Mouse (Mus musculus) urinary bladder, adult 18-20 months (tissue): ENCODE results near the gene Thg1l.

ENCODE experiments used
- DNase-seq, 2 experiments: peaks; one replicate each; pipeline ENCODE4 v3.0.0; 2022; ENCODE audit warnings: low spot score in 2 of 2, mixed read lengths in 2 of 2

Thg1l gene

DNA sequence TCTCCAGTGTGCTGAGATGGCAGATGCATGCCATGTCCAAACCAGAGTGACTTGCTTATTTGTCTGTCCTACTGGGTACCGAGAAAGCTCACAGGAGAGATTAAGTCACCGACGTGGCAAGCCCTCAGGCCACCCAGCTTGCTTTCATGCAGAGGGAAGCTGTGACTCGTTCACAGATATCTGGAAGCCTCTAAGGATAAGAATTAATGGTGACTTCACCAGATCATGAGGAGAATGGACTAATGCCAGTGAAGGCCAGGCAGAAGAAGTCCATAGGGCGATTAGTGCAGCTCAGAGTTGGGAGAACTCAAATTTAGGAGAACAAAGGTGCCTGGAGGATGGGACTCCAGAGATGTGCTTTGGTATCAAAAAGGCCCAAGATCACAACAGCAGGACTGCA, 27.8 kb downstream of the Thg1l start:
- no peak for DNase-seq

DNA sequence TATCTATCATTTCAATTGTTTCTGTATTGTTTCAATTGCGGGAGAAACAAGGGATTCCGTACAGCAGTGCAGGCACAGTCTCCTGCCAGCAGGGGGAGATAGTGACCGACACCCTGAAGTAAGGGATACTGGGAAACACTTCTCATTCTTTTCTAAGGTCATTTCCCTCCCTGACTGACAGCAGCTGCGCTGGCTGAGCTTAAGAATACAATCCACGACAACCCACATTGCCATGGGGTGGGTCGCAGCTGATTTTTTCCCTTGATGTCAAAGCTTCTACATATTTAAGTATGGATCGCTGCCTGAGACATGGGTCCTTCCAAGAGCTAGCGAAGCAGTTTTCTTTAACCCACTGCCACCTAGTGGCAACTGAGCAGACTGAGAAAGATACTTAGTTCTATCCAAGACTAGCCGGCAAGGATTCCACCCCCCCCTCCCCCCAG, 28.6 kb downstream of the Thg1l start:
- peak; percentile 43 to 60 for DNase-seq

DNA sequence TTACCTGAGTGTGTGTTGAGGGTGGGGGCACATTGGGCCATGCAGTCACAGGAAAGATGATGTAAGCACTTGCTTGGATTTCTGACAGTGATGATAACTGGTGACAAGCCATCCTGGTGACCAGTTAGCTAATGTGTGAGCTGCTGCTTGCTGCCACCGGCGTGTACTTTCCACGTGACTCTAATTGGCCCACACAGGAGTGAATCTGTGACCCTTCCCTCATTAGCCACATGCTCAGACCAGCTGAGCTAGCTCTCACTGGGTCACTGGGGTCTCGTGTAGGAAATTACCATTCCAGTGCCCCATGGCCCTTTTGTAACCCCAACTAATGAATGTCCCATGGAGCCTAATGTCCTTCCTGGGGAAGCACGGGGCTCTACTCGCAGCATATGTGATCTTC, 29.9 kb downstream of the Thg1l start:
- DNase-seq, result no peak

DNA sequence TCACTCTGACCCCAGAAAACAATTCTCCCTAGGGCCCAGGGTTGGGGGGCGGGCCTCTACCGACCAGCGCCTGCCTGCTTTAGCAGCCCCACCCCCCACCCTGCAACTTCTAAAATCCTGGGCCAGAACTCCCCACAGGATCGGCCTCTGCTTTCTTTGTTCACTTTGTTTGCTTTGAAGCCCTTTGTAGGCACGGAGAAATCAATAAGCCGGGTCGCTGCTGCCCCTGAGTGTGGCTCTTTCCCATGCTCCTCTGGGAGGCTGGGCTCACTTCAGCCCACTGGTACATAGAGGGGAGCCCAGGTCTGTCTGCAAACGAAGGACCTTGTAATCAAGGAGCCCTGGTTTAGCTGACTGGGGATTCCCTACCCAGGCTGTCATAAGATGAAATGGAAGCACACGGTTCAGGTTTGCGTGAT, 33.8 kb downstream of the Thg1l start:
- DNase-seq, result no peak

DNA sequence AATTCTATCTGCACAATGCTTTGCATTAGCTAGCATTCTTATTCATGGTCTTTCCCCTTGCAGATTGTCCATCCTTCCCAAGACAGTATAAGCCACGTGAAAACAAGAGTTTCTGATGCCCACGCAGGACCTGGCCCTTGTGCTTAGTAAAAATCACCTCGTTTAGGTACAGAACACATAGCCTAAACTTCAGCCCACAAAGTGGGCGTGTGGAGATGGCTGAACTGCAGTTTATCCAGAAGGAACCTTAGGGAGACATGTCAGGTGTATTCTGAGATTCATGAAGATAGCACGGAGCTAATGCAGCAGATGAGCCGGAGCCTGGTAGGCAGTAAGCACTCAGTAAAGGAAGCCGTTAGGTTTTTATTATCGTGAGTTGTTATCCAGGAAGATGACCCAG, 34.3 kb downstream of the Thg1l start:
- DNase-seq, result no peak

DNA sequence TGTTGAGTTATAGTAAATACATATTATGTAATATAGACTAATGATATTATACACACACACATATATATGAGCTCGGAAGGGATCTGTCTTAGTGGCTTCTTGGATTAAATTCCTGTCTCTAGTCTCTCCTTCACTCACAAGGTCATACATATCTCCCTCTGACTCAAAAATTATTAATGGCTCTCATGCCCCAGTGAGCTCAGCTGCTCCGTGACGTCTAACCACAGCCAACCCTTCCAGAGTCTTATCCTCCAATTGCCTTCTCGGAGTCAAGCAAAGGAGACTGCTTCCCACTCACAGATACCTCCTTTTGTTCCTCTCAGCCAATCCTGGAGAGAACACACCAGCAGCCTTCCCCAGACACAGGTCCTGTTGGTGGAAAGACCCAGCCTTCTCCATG, 36.5 kb downstream of the Thg1l start:
- DNase-seq, result no peak

DNA sequence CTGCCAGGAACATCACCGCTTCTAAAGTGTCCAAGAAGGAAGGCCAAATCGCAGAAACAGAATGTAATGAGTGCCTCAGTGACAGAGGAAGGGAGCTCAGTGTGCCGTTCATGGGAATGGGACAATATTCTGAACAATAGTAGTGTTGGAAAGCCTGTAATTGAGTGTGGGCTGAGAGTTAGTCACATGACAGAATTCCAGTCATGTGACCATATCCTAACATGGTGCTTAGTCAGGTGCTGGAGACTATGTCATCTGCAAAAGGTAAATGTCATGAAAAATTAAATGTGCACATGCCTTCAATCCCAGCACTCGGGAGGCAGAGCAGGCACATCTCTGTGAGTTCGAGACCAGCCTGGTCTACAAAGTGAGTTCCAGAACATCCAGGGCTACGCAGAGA, 37.3 kb downstream of the Thg1l start:
- DNase-seq, result no peak

DNA sequence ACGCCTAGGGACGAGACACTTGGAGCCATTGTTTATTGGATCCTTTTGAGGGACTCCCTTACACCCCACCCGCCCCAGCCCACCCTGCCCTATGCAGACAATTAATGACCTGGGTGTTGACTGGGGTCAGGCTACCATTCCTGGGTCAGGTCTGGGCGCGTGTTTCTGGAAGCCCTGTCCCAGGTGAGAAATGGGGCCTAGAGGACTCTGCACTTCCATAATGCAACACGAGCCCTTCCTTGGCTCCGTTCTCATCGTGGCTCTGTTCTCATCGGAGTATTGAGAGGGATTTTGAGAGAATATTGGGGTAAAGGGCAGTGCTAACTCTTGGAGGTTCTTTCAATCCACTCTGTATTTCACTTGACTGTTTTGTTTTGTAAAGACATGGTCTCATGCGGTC, 39.1 kb downstream of the Thg1l start:
- no peak for DNase-seq

DNA sequence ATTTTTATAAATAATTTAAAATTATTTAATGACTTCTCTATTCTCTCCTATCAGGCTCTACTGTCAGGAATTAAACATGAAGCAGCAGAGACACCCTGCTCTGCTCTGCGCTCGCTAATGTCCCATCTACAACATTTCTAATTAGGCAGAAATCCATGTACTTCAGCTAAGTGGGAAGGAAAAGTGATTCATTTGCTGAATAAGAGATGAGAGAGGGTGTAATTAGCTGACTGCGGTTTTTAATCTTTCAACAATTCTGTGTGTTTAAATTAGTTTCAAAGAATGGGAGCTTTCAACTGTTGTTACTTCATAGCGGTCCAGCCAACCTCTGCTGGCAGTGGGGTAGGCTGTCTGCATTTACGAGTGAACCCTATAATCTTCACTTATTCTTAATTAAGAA, 44.6 kb downstream of the Thg1l start:
- DNase-seq, result no peak

DNA sequence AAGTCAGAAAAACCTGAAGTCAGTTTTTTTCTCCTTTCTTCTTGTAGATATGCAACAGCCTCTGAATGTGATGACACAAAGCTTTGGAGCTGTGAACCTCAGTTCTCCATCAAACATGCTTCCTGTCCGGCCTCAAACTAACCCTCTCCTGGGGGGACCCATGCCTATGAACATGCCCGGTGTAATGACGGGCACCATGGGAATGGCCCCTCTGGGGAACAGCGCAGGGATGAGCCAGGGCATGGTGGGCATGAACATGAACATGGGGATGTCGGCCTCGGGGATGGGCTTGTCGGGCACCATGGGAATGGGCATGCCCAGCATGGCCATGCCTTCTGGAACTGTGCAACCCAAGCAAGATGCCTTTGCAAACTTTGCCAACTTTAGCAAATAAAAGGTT, 46.4 kb downstream of the Thg1l start:
- no peak for DNase-seq

DNA sequence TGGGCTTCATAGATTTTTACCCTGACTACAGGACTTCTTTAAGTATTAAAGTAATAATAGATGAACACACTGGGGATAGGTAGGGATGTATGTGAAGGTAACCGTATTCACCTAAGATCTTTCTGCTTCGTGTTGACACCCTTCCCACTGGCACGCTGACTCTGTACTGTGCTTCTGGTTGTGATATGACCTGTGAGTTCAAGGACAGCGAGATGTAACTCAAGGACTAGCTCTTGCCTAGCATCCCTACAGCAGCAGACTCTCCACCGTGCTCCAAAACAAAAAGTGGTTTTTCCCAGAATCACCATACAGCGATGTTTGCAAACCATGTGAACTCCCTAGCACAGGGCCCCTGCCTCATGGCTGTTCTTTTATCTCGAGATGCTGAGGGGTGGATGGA, 47.2 kb downstream of the Thg1l start:
- DNase-seq, result no peak

DNA sequence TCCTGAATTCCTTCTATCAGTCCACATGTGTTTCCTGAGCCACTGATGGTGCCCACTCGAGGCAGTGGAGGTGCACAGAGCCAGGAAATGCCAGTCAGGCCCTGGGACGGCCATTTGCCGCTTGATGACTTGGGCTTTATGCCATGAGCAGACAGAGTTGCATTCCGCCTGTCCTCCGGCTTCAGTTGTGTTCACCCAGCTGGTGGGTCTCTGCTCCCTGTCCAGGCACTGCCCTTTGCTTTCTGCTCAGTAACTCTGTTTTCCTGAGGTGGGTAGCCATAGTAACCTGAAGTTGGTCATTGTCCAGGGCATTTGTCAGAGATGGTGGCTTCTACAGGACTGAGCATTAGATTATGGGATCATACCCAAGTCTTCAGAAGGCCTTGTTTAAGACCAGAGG, 48.0 kb downstream of the Thg1l start:
- no peak for DNase-seq

DNA sequence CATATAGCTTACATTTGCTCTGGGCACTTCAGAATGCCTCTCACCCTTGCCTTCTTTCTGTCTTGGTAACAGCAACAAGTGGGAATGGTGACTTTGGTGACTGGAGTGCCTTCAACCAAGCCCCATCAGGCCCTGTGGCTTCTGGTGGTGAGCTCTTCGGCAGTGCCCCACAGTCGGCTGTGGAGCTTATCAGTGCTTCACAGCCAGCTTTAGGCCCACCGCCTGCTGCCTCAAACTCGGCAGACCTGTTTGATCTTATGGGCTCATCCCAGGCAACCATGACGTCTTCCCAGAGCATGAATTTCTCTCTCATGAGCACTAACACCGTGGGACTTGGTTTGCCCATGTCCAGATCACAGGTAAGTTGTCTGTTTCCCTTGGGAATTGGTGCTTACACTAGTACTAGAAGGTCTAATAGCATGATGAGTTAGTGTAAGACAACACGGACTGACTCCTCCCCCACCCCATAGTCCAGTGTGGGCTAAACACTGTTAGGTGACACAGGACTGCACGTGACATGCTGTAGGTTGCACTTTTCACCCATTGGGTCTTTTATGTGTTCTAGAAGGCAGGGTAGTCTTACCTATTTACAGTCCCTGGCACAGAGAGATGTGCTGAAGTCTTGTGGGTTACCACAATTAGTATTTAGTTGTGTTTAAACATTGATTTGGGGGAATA, 49.0 kb downstream of the Thg1l start:
- DNase-seq, result no peak

DNA sequence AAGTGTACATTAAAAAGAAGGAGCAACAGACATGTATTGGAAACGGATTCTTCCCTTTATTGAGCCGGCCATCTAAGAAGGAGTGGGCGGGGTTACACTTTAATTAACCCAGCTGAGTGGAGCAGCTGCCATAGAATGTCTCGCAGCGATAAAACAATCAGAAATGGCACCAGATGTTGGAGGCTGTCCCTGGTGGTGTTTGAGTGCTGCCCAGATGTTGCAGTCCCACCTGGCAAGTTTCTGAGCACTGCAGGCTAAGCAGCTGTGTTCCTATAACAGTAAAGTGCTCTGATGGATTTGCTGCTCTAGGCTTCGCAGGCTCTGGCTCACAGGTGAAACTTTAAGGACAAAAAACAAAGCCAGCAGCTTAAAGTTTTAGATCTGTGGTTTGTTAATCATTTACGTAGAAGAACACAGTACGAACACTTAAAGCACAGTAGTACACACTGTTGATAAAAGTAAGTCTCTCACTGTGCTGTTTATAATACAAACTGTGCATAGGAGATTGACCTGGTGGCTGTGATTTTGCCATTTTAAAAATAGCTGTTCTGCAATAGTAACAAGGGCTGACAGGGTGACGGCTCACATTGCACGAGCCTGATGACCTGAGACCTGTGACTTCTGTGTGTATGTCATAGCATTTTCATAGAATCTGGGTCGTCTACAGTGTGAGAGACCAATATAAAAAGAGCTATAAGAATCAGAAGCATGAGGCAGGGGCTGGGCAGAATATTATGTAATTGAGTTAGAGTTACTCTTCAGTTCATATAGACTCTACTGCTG, 54.9 kb downstream of the Thg1l start:
- no peak for DNase-seq

DNA sequence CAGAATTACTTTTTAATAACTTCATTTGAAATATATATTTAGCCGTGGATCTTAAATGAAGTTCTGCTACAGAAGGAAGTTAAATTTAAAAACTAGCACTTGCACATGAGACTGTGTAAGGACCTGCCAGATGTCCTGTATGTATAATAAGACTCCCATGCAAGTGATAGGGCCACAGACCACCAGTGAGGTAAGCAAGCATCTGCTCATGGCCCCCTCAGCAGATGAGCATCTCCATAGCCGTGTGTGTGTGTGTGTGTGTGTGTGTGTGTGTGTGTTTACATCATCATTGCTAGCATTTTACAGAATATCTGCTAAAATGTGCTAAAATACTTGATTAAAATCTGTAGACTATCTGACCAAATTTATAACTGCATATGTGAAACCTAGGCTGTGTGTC, 57.9 kb downstream of the Thg1l start:
- DNase-seq, result no peak
